Mouse (Mus musculus): ENCODE measurements at regions not wholly inside any gene's neighbourhood (a gene's known extent, or its start where the extent isn't known, plus 50 kb on each side); places are given as distances from the start of the nearest gene placed in this dataset.

- peak; percentile 16 to 39 for DNase-seq (ENCODE audit: low spot score in 2 of 2)
- intact Hi-C loops (cut with DNase I) = no loop called here
Measured at GRCm38 (mm10) chrX:14273628-14274337, 62.8 kb downstream of the H2al1n start.

GRCm38 (mm10) chrX:14279312-14279711 lies 68.4 kb downstream of the H2al1n start:
- DNase-seq (ENCODE audit: low spot score in 2 of 2) = no peak
- intact Hi-C loops (cut with DNase I) = no loop called here

- DNase-seq (ENCODE audit: low spot score in 2 of 2) = no peak
- intact Hi-C loops (cut with DNase I) = no loop called here
Measured at GRCm38 (mm10) chrX:14279736-14280135, 68.8 kb downstream of the H2al1n start.

GRCm38 (mm10) chrX:14294890-14295289 lies 83.9 kb downstream of the H2al1n start:
- intact Hi-C loops (cut with DNase I) = no loop called here
- DNase-seq (ENCODE audit: low spot score in 2 of 2) = no peak

- intact Hi-C loops (cut with DNase I) = no loop called here
- DNase-seq (ENCODE audit: low spot score in 2 of 2) = no peak
Measured at GRCm38 (mm10) chrX:14302125-14302524, 91.2 kb downstream of the H2al1n start.

- intact Hi-C loops (cut with DNase I) = no loop called here
- DNase-seq (ENCODE audit: low spot score in 2 of 2) = no peak
Measured at GRCm38 (mm10) chrX:14312746-14313145, 101.8 kb downstream of the H2al1n start.

GRCm38 (mm10) chrX:14352416-14352815 lies 141.5 kb downstream of the H2al1n start:
- intact Hi-C loops (cut with DNase I) = no loop called here
- no peak for DNase-seq (ENCODE audit: low spot score in 2 of 2)

- intact Hi-C loops (cut with DNase I) = no loop called here
- no peak for DNase-seq (ENCODE audit: low spot score in 2 of 2)
Measured at GRCm38 (mm10) chrX:14353366-14353765, 142.4 kb downstream of the H2al1n start.

GRCm38 (mm10) chrX:14356466-14357030 lies 145.6 kb downstream of the H2al1n start:
- no peak for DNase-seq (ENCODE audit: low spot score in 2 of 2)
- intact Hi-C loops (cut with DNase I) = no loop called here
